Mouse (Mus musculus) testis, adult 2 months (tissue): Measurements from ENCODE around the gene Stap1.

Source experiments
- CTCF ChIP-seq: fragments of 200-500 bp; IDR thresholded peaks from 2 replicates; pipeline ENCODE4 v1.5.1; 2012; ENCODE audit warnings: low read depth, mild to moderate bottlenecking, inconsistent platforms, low read length, moderate library complexity; ENCODE audit not compliant: control insufficient read depth, insufficient read depth, insufficient replicate concordance
- POLR2A ChIP-seq: fragments of 200-500 bp; IDR thresholded peaks from 2 replicates; pipeline ENCODE4 v1.6.1; 2012; ENCODE audit warnings: low read depth, mild to moderate bottlenecking, inconsistent platforms, low read length, moderate library complexity; ENCODE audit not compliant: control insufficient read depth

DNA sequence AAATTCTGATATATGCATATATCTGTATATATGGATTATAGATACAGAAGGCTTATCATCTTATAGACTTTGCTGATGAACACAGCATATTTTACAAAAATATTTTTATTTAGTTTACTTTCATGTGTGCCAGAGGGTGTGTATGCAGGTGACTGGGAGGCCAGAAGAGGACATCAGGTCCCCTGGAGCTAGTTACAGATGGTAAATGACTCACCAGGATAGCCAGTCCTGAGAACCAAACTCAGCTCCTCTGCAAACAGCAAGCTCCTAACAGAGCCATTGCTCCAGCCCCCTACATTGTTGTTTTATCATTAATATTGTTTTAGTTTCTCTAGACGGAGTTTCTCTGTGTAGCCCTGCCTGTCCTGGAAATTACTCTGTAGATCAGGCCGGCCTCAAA lies 41.7 kb upstream of the Stap1 start:
- TF ChIP-seq CTCF (no peak), POLR2A (no peak)
